Mouse (Mus musculus) 3134 (cell line): Measurements from ENCODE around the gene Morf4l2.
"Not testable (repeated sequence)": the region's sequence is repeated elsewhere in the genome, so short reads cannot be mapped to it uniquely, and the experiment has no call there.

Experiments
- DNase-seq: peaks from one replicate; pipeline ENCODE4 v3.0.0-alpha.2; 2011; ENCODE audit warnings: low spot score; ENCODE audit not compliant: insufficient read length; ENCODE audit errors: extremely low read depth

Morf4l2 gene

GRCm38 (mm10) chrX:136707446-136708167 is 35.9 kb downstream of the Morf4l2 start, which contains the start of gene Tceal1:
Tceal1 (plus strand) TSS chrX:136707982.
- no peak for DNase-seq

GRCm38 (mm10) chrX:136693196-136693595 is 50.3 kb downstream of the Morf4l2 start:
- DNase-seq: no peak

DNA sequence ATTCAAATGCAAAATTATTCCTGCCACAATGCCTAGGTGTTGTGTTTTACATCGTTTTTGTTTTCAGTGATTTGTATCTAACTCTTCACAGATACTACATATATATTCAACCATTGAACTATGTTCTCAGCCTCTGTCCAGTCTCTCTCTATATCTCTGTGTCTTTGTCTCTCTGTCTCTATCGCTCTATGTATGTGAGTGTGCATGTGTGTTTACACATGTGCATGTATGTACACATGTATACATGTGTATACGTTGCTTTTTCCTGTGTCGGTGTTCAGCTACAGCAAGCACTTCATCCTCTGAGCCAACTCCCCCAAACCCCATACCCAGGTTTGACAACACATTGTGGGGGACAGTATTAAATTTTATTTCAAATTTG is 51.2 kb downstream of the Morf4l2 start:
- DNase-seq: no peak

DNA sequence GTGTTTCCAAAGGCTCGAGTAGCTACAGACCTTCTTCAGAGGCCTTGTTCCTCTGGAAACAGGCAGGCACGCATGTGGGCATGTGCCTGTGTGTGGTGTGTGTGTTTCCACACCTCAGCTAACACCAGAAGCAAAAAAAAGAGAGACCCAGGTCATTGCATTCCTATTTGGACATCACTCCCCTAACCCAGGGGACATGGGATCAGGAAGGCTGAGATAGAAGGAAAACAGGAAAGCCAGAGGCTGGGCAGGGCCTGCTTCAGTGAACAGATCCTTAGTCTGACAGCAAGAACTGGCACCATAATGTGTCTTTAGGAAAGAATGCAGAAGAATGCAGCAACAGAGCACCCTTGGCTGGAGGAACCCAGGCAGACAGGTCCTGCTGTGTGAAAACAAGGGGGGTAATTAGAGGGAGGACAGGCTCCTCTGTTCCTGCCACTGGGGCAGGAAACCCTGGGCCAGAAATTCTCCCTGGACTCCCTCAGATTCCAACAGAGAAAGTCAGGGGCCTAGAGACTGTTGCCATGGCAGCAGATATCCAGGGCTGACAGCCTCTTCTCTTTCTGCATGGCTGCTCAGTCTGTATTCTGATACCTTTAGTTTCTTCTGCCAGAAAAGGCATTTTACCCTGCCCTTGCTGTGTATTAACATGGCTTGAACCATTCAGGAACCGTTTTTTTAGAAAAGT is 51.7 kb downstream of the Morf4l2 start:
- DNase-seq: not testable (repeated sequence)
